Mouse (Mus musculus): Measurements from ENCODE around the gene Pitpnm2.
A peak's percentile ranks its signal among the peaks of the same experiment; 100 is the strongest.
"Not testable (repeated sequence)": the region's sequence is repeated elsewhere in the genome, so short reads cannot be mapped to it uniquely, and the experiment has no call there.

The Pitpnm2 gene

DNA sequence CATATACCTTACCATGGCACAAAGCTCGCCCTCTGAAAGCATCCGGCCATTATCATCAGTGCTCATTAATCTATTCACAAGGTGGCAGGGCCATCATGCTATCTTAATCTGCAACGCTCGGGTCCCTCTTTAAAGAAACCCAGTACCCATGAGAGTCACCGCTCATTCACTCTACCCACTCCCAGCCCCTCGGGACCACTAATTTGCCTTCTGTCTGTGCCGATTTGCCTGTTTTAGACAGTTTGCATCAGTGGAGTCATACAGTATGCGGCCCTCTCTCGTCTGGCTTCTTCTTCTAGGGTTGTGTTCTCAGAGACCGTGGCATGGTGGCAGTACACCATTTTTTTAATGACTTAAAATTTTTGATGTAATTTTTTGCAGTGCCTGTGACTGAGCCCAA is 30.1 kb downstream of the Pitpnm2 start:
- DNase-seq: no peak

DNA sequence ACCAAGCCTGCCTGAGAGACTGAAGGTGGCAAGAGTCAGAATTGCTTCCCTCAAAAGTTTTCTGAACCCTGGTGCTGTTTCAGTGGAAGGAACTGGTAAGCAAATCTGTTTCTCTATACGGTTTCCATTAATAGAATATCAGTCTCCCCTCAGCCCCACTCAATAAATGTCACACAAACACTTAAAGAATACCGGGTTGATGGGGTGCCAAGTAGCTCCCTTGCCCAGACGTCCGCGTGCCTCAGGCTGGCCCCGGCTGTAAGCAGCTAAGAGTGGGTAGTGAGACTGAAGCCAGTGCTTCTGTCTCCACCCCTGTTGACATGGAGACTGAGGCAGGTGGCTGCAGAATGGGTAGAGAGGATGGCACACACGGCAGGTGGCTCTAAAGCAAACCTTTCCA is 30.6 kb downstream of the Pitpnm2 start:
- no peak for DNase-seq

DNA sequence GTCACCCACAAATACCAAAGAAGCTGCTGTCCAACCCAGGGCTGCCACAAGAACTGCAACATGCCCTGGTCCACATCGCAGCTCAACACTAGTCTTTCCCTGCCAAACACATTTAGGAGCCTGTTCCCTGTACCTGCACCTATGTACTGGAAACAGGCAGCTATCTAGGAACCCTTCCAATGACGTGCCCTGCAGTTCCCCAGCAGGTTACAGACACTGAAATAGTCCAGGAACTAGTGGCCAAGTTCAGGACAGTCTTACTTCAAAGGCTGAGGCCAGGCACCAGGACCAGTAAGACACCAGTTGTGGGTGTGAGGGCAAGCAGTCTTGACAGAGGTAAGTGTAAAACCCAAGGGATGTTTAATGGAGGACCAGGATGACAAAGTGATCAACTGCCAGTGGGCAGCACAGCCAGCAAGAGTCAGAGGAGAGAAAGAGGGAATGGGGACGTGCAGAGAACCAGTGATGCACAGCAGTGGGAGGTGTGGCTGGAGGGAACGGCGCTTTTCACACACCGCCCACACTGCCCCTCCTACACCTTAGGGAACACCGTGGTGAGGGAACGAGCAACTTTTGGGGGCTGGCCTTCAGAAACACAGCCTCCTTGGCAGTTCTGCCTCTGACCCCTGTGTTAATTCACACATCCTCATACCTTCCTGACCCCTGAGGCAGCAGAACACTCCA is 31.9 kb downstream of the Pitpnm2 start:
- no peak for DNase-seq

DNA sequence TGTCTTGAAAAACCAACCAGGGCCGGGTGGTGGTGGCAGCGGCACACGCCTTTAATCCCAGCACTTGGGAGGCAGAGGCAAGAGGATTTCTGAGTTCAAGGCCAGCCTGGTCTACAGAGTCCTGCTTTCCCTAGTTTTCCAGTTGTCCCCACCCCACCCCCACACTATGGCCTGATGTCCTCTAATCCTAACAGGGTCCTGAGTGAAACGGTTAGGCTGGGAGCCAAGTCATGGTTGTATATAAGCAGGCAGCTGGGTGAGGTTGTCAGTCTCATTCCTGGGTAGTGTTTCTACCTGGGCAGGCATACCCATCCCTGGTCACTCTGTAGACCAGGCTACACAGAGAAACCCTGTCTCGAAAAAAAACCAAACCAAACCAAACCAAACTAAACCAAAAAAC is 32.5 kb downstream of the Pitpnm2 start:
- not testable (repeated sequence) for DNase-seq

DNA sequence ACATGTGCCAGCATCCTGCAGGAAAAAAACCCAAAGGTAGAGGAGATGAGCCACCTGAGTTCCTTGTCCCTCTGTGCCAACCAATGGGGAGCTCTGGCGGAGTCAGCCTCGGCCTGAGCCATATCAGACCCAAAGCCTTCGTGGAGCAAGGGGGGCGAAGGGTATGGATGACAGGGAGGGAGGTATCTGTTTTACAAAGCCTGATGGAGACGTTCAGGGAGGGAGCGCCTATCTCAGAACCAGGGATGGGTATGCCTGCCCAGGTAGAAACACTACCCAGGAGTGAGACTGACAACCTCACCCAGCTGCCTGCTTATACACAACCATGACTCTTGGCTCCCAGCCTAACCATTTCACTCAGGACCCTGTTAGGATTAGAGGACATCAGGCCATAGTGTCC is 33.2 kb downstream of the Pitpnm2 start:
- no peak for DNase-seq

DNA sequence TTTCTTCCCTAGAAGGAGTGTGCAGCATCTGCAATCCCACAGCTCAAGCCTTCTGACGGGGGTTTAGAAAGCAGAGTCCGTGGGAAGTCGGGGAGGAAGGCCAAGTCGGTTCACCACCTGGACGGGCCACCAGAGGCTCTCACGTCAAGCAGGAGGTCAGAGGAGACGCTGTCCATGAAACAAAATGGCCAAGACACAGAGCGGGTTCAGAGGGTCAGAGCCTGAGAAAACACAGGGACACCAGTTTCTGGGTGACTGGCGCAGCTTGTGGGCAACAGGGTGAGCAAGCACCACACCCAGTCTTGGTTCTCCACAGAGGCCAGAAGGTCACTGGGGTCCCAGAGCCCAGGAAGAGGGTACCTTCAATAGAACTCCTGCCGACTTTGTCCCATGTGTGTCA is 33.9 kb downstream of the Pitpnm2 start:
- DNase-seq: no peak

DNA sequence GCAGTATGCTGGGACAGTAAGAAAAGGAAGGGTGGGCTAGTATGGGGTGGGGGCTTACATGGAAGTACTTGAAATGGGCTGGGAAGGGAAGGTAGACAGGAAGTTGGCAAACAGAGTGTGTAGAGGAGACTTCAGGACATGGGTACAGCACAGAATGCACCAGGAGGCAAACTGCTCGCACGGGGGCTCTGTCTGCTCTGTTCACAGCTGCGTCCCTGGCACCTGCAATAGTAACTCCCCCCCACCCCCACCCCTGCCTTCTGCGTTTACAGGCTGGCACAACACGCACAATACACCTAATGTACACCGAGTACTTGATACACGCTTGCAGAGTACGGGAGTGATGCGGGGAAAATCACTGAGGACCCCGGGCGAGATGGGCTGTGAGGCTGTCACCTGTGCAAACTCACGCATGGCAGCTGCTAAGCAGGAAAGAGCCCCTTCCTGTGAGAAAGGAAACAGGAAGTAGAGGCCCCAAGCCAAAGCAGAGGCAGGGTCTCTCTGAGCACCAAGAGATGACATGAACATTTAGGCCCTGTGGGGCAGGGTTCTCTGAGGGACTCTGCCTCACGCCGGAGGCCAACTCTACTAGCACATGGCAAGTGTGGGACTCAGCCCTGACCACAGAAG is 34.9 kb downstream of the Pitpnm2 start:
- DNase-seq: no peak

DNA sequence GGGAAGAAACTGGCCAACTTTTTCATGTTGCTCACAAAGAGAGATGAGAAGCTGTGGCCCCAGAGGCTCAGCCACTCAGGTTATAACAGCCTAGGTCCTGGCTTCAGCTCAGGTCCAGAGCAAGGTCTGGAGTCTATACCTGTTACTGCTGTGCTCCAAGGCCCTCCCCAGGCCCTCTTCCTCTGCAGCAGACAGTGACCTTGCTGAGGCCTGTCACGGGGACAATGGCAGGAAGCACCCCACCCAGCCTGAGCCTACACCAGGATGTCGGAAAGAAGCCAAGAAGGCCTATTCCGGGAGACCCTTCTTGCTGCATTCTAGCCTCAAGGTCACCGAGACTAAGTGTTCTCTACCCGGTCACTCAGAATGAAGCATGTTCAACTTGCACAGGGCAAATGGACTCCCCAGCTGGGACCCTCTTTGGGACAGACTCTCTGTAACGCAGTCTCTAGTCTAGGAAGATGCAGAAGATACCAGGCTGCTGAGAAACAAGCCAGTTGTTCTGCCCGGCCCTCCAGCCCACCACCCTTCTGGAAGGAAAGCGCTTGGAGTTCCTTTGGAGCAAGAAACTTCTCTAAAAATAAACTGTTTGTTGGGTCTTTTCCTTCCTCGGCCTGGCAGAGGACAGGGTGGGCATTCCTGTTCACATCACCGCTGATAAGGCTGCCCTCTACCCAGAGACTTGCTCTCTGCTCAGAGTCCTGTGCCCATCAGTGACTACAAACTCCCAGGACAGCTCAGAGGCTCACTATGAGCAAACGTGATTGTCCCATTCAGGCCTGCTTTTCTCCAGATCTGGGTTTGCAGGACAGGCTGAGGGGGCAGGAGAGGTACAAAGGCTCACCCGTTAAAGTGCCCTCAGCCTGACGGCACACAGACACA is 35.7 kb downstream of the Pitpnm2 start:
- DNase-seq: peak; percentile 82

DNA sequence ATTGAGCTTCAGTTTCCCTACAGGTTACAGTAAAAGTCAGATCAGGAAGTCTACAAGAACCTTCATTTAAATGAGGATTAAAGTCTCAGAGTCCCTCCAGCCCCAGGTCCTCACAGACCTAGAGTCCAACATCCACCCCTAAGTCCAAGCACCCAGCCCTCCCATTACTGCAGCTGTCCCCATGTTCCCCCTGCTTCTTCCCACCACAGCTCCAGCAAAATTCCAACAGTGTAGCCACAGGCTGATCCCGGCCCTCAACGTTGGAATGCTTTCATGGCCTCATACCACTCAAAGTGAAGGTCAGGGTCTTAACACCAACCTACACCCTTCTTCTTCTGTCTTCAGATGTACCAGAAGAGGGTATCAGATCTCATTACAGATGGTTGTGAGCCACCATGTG is 37.9 kb downstream of the Pitpnm2 start:
- no peak for DNase-seq

DNA sequence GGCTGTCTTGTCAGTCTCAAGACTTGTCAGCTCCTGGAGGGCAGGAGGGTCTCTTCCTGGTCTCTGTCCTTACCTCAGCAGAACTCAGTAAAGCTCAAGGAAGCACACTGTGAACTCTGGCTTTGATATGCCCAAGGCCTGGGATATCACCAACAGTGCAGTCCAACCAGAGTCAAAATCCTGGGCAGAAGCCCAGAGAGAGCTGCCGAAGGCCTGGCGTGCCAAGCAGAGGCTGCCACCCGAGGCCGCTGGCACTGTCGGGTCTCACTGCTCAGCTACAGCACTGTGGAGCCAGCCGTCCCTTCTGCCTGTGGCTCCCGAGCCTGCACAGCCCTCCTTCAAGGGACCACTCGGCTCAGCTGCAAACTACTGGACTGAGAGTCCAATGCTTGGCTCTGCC is 38.3 kb downstream of the Pitpnm2 start:
- no peak for DNase-seq

DNA sequence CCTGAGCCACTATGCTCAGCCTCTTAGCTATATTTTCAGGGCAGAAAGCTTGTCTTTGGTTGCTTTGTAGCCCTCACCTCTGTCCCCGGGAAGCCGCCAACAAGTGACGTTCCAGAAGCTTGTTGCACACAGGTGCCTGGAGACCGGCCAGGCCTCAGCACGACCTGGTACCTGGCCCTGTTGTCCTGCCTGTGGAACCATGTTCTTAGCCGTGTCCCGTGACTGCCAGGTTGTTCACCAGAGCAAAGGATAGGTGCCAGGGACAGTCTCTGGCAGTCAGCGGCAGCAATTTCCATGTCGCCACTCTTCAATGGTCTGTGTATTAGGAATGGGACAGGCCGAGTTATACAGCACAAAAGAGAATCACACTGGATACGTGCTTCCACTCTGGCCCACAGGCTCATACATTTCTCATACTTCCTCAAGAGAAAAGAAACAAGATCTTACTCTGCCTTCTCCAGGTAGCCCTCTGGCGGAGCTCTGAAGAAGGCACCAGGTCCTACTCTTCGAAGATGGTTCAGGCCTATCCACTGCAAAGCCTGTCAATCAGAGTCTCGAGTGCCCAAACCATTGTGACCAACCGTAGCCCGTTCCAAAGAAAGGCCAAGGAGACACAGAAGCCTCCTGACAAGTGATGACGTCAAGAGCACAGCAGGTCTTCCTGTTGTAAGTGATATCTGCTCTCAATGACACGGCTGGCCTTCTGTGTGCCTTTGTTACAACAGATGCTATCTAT is 39.1 kb downstream of the Pitpnm2 start:
- DNase-seq: no peak

DNA sequence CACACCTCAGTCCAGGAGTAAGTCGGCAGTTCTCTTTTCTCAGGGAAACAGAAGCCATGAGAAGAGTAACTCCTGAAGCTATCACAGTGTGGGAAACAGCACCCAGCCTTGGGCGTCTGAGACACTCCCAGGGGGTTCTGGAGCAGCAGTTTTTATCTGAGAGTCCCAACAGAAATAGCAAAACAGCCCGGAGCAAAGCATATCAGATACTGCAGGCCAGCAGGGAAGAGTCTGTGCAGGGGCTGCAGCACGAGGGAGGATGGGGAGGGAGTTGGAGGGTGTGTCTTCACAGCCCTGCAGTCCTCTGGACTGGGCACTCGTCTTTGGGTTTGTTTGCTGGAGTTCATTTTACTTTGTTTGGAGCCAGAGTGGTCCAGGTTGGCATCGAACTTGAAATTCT is 39.7 kb downstream of the Pitpnm2 start:
- DNase-seq: no peak

DNA sequence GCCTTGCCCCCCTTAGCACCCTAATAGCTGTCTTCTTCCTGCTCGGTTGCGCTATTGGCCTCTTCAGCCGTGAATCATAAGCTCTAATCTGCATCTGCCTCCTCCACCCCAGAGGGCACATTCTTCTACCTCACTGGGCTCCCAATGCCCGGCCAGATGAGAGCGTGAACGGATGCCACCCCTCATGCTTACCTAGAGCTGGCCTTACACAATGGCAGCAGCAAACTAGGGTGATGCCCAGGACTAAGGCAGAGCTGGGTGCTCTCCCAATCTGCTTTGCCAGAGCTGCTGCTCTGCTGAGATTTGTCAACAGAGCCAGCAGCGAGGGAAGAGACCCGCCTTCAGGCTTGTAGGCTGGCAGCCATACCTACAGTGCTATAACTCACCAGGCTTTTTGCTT is 41.5 kb downstream of the Pitpnm2 start:
- no peak for DNase-seq

DNA sequence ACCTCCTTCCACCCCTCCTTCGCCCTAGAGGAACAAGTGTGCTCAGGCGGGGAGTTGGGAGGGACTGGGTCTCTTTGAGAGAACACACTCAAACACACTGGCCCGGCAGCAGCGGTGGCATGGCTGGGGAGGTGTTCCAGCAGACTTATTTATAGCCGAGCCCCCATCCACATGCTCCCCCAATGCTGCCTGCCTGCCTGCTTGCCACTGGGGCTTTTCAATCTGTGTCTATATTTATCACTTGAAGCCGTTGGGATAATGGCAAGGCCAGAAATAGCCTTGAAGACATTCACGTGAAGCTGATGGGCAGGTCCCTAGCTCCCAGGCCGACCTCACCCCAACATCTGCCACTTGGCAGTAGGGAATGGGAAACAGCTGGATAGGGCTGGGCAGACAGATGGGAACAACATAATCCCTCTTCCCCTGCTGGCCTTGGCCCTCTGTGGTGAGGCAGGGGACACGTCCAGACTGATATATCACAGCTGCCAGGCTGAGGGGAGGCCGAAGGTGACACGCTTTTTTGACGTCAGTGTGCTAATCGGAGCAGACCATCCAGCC is 43.0 kb downstream of the Pitpnm2 start:
- peak; percentile 57 for DNase-seq

DNA sequence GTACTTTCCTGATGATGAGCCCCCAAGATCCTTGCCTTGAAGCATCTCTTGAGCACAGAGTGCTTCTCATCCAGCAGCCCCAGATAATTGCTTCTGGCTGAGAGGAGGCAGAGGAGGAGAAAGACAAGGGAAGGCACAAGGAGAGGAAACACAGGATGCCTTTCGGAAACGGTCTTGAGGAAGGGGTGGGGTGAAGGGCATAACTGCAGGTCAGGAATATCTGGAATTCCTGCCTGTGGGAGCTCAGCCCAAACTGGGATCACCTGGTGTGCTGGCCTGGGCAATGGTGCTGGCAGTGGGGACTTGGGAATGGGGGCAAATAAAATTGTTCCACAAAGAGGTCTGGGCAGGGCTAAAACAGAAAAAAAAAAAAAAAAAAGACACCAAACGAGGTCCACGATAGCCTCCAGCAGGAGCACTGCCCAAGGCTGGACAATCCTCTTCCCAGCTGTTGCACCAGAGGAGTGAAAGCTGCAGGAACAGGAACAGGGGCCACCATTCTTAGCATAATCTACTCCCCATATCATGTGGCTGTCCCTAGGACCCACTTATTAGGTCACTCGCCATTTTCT is 43.7 kb downstream of the Pitpnm2 start:
- no peak for DNase-seq

DNA sequence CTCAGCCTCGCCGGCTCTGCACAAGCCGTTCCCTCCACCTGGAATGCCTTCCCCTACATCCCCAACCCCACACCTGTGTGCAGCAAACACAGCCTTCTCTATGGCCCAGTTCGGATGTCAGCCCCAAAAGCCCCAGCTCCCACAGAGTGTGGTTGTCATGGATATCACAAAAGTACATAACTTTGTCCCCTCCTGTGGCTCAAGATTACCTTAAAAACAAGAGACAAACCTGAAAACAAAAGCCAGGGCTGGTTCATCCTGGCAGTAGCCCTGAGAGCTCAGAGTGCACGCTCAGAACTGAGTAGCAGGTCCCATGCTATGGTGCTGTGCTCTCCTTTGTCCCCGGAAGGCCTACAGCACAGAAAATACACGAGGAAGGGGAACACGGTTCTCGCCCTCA is 44.3 kb downstream of the Pitpnm2 start:
- DNase-seq: no peak

DNA sequence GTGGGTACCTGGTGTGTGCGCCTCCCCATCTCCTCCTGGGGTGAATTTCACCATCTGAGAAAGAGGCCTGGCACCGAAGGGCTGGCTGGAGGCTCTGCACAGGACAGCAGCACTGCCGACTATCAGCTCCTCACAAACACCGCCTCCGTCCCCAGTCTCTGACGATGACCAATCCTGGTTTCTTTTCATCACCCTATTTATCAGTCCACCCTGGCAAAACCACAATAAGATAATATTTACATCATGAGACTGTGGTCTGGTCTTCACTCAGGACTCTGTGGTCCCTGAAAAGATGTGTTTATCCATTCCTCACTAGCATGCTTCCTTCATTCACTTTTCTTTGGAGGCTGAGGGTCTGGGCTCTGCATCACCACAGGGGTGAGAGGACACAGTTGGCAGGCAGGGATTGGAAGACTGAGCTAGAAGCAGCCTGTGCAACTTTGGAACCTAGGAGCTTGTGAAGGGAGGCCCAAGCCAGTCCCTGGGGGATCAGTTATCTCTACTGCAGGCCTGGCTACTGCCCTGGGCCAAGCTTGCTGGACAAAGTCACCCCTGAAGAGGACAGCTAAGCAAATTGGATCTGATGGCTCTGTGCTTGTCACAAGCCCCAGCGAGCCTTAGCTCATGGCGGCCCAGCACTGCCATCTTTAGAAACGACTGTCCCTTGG is 45.3 kb downstream of the Pitpnm2 start:
- no peak for DNase-seq

DNA sequence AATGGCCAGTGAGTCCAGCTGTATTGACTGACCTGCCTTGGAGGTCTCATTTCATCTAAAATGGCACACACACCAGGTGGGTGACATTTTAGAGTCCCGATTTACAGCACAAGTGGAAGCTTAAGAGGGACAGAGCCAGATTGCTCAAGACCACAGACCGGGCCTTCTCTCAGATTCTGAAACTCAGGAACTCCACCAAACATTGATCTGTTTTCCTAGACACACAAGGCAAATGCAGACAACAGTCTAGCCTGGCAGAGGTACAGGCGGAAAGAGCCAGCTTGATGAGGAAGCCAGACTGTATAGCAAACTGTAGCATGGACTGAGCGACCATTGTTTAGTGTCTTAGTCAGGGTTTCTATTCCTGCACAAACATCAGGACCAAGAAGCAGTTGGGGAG is 46.3 kb downstream of the Pitpnm2 start:
- no peak for DNase-seq

DNA sequence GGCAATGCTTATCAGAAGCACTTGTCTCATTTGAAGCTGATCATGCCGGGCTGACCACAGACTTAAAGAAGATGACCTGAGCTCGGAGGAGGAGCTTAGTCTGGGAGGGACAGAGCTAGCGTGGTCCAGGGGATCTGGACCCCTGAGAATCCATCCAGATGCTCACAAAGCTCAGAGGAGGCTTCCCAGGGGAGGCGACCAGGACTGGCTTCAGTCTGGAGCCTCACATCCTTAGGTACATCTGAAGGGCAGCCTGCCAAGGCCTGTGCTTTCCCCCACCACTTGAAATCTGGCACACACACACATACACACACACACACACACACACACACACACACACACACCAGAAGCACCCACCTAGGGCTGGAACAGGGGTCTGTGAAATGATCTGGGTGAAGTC is 47.5 kb downstream of the Pitpnm2 start:
- no peak for DNase-seq

DNA sequence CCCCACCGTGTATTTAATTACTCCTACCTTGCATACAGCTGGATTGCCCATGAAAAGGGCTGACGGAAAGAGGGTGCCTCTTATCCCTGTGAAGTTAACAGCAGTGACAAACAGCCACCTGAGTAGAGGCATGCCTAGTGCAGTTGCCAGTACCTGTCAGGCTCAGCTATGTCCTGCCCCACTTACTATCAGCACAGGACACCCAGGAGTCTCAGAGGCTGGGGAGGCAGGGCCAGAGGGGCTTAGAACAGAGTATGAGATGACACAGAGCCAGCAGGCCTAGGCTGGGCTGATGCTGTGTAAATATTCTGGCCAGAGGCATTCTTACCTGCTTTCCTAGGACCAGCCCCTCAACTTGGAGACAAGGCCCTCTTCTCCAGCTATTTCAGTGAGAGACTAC is 48.0 kb downstream of the Pitpnm2 start:
- no peak for DNase-seq

DNA sequence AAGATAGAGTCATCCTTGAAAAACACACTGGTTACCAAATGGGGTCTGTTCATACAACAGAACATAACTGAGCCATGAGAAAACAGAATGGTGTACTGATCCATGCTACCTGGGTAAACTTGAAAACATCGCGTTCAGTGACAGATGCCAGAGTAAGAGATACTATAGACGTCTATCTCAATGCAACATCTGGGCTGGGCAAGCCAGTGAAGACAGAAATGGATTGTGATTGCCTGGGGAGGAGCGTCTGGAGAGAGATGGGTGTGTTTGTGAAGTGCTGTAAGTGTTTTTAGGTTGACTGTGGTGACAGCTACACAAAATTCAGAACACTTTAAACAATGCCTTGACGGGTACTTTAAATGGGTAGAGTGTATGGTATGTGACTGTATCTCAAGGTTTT is 48.7 kb downstream of the Pitpnm2 start:
- no peak for DNase-seq

DNA sequence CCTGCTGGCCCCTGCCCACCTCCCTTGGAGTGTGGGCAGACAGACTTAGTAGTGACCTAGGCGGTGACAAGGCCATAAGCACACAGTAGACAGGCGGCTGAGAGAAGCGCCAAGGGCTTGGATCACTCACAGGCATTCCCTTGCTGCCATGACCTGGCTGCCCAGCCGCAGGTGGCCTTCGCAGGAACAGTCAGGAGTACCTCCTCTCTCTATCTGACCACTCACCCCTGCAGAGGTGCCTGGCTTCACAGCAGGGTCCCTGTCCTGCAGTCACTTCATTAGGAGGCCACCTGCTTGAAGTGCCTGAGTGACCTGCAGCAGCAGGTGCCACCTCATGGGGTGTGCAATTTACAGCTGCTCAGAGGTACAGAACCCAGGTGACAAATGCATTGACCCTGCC is 50.4 kb downstream of the Pitpnm2 start:
- no peak for DNase-seq
